Mouse (Mus musculus) urinary bladder, postnatal 4 days (tissue): Measurements from ENCODE around the gene Psmd10.

Source experiments
- DNase-seq, 2 experiments: peaks; one replicate each; pipeline ENCODE4 v3.0.0; 2021 to 2022; ENCODE audit warnings: low spot score in 2 of 2

Psmd10 gene

GRCm38 (mm10) chrX:140956272-140956940, at the start of gene Psmd10, which contains the start of gene Atg4a:
Gene Psmd10, minus strand, starts transcription at chrX:140956728.
Gene Atg4a, plus strand, starts transcription at chrX:140956907.
- peak; percentile 79 to 88 for DNase-seq

GRCm38 (mm10) chrX:140998885-140999284, 42.4 kb upstream of the Psmd10 start:
- DNase-seq = no peak

- no peak for DNase-seq
Observed at GRCm38 (mm10) chrX:140997912-140998545, 41.5 kb upstream of the Psmd10 start.

- DNase-seq = peak in 1 of 2 experiments; percentile 62
Observed at GRCm38 (mm10) chrX:140996909-140997516, 40.5 kb upstream of the Psmd10 start.

GRCm38 (mm10) chrX:140985256-140985655, 28.7 kb upstream of the Psmd10 start:
- no peak for DNase-seq

- DNase-seq = no peak
Observed at GRCm38 (mm10) chrX:140984795-140985194, 28.3 kb upstream of the Psmd10 start.

- DNase-seq = no peak
Observed at GRCm38 (mm10) chrX:140983206-140983960, 26.9 kb upstream of the Psmd10 start.

- no peak for DNase-seq
Observed at GRCm38 (mm10) chrX:140980163-140980562, 23.6 kb upstream of the Psmd10 start.

- DNase-seq = no peak
Observed at GRCm38 (mm10) chrX:140979546-140979945, 23.0 kb upstream of the Psmd10 start.

GRCm38 (mm10) chrX:140978943-140979342, 22.4 kb upstream of the Psmd10 start:
- DNase-seq = no peak

GRCm38 (mm10) chrX:140956959-140957358, 431 bp upstream of the Psmd10 start:
- no peak for DNase-seq

GRCm38 (mm10) chrX:140953618-140954017, 2.9 kb downstream of the Psmd10 start:
- DNase-seq = no peak

- no peak for DNase-seq
Observed at GRCm38 (mm10) chrX:140936271-140936670, 20.3 kb downstream of the Psmd10 start.

GRCm38 (mm10) chrX:140933263-140933662, 23.3 kb downstream of the Psmd10 start:
- no peak for DNase-seq

- DNase-seq = no peak
Observed at GRCm38 (mm10) chrX:140932066-140932465, 24.5 kb downstream of the Psmd10 start.

GRCm38 (mm10) chrX:140921321-140921720, 35.2 kb downstream of the Psmd10 start:
- no peak for DNase-seq

GRCm38 (mm10) chrX:140907360-140907759, 49.2 kb downstream of the Psmd10 start, which contains the start of gene Vsig1:
Gene Vsig1, plus strand, starts transcription at chrX:140907608.
- DNase-seq = no peak

- DNase-seq = no peak
Observed at GRCm38 (mm10) chrX:140903487-140903886, 53.0 kb downstream of the Psmd10 start.
